Mouse (Mus musculus) stomach, adult 2 months (tissue): Measurements from ENCODE around the gene Rbm15b. TPM values are rescaled to one million over a fixed set of nuclear protein-coding genes. Genes with fewer than 3 reads are reported as not detected.

Experiments
- polyA plus RNA-seq: library from polyadenylated mRNA; depleted of rRNA; stranded (reverse); fragments of >200 nt; gene quantifications from 2 replicates; pipeline ENCODE4 v1.2.3, GENCODE M21; 2012; rRNA removed

Gene Rbm15b
- polyA plus RNA-seq: 5.0 and 7.1 TPM in 2 replicates

DNA sequence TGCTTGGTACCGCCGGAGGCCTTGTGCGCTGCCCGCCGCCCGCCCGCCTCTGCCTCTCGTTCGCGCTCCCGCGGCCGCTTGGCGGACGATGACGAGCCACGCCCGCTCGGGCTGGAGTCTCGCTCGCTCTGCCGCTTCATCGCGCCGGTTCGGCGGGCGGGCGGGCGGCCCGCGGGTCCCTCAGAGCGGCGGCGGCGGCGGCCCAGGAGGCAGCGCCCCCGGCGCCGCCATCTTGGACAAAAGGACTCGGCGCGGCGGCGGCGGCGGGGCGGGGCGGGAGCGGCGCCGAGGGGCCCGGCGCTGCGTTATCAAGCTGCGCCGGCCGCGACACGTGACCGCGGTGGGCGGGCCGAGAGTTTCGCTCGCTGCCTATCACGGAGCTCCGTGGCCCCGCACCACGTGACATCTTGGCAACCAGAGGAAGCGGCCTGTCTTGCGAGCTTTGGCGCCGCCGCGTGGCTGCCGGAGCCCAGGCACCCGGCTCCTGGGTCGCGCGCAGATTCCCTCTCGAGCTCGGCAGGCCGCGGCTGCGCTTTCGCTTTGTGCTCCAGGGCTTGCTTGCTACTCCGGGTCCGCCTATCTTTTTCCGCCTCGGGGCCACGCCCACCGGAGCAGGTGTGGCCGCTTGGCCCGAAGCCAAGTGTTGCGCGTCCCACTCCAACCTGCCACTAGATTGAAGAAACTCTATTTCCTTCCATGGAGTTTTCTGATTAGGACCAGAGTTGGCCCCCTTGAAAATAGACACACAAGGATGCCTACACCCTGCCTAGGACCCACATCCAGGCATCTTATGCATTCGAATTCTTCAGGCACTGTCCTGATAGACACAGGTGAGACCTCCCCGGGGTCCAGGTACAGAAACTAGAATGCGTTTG is at the start of gene Rbm15b:
TSS of gene Rbm15b (minus strand) at position 601 of the 875 bp plus-strand sequence.

DNA sequence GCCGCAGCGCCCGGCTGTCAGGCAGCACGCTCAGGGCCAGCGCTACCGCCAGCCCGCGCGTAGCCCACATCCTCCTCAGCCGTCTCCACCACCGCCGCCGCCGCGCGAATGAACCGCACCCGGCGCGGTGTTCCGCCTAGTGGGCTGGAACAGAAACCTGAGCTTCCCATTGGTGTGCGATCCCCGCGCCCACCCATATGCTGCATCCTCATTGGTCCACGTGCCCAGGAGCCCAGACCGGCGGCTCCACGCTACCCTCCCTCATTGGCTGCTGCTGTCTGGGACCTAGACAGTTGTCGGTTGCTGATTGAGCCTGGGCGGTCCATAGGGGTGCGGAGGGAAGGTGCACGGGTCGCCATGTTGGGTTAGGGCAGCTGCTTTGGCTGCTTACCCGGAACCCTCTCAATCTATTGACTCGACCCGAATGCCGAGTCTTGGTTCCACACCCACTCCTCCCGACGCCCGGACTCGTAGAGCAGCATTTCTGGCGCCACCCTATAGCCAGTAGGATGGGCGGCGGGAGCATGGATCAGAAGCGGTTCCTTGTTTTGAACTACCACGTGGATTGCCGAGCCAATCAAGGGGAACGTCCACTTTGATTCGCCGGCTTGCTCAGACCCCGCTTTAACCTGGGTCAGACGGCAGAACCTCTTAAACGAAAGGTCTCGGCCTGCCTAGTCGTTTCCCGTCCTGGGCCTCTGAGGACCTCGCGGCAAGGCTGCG is 4.8 kb upstream of the Rbm15b start, which contains the start of gene Manf:
TSS of gene Manf (minus strand) at position 151 of the 723 bp plus-strand sequence.

Other genes with a start within 250 kb of the Rbm15b start
- not detected in 2 replicates for gene Grm2, start 231.3 kb downstream of the Rbm15b start, polyA plus RNA-seq
- gene Tex264, start 201.5 kb downstream of the Rbm15b start, polyA plus RNA-seq: 61.4 and 82.8 TPM in 2 replicates
- 17.3 and 17.6 TPM in 2 replicates for gene Rad54l2, start 98.2 kb downstream of the Rbm15b start, polyA plus RNA-seq
- 2.1 and 3.2 TPM in 2 replicates for gene Dcaf1, start 65.6 kb downstream of the Rbm15b start, polyA plus RNA-seq
- gene Manf, start 4.6 kb upstream of the Rbm15b start, polyA plus RNA-seq: 7.0 and 11.1 TPM in 2 replicates